Mouse (Mus musculus) macrophage (primary cell): Measurements from ENCODE around the gene Fbxo36. TPM values are rescaled to one million over a fixed set of nuclear protein-coding genes. Genes with fewer than 3 reads are reported as not detected.

Experiments used
- H3K27ac ChIP-seq: fragments of 350-480 bp; formaldehyde crosslinking; 2 replicates; pipeline ENCODE4 v1.9.0; 2021
- H3K36me3 ChIP-seq: fragments of 350-480 bp; formaldehyde crosslinking; 2 replicates; pipeline ENCODE4 v1.9.0; 2021; ENCODE audit errors: inconsistent target
- H3K4me3 ChIP-seq: fragments of 350-480 bp; formaldehyde crosslinking; 2 replicates; pipeline ENCODE4 v1.9.0; 2021; ENCODE audit errors: inconsistent target
- H3K79me2 ChIP-seq: fragments of 350-480 bp; formaldehyde crosslinking; 2 replicates; pipeline ENCODE4 v1.9.0; 2021; ENCODE audit errors: inconsistent target
- WGBS: methylation state at CpG from one replicate; pipeline ENCODE4 v1.1.7; 2026; ENCODE audit warnings: inconsistent platforms; ENCODE audit not compliant: missing documents; 5-methylcytosine and 5-hydroxymethylcytosine counted together
- polyA plus RNA-seq: library from polyadenylated mRNA; stranded (reverse); fragments of 250-400 nt; gene quantifications from 3 replicates; pipeline ENCODE4 v1.2.4, GENCODE M21; 2018; ENCODE audit warnings: inconsistent platforms

Fbxo36 gene
- polyA plus RNA-seq, 1 experiment from 2014 or later, result 6.1 TPM

DNA sequence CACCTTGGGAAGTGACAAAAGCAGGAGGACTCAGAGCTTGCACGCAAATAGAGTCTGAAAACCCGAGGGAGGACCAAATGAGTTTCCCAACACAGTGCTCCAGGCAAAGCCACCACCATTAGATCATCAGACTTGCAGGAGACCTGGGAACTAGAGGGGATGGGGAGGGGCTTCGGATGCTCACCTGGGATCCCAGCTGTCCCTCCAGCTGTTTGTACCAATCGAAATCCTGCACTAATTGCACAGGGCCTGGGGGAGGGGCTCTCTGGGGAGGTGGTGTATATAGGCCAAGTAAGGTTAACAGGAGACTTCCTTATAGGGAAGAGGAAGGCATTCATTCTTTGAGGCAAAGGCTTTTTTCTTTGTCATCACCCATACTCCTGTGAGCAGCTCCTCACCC, 29.2 kb downstream of the Fbxo36 start:
- Histone ChIP-seq H3K27ac (no peak overlapping the region), H3K4me3 (no peak overlapping the region), H3K79me2 (no peaks in the 10 kb centered on the region), H3K36me3 (no peaks in the 10 kb centered on the region)
- 96% methylated on average over 4 of the region's 4 CpGs for WGBS

DNA sequence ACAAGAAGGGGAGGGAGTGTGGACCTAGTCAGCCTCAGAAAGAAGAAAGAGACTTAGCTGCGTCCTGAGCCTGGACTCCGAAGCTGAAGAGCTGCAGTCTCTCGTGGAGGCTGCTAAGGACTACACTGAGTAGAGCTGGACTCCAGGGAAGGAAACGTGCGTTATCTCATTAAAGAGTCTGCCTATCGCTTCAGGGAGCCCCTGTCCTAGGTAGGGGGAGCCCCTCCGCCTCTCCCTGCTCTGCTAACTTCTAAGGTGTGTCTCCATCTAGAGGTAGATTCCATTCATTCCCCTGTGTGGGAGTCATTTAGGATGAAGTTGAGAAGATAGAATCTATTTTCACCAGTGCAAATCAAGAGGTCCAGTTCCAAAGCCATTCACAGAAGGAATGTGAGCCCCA, 29.9 kb downstream of the Fbxo36 start:
- Histone ChIP-seq H3K79me2 (no peaks in the 10 kb centered on the region), H3K4me3 (no peak overlapping the region), H3K36me3 (no peaks in the 10 kb centered on the region), H3K27ac (no peak overlapping the region)
- 85% methylated on average over 7 of the region's 7 CpGs for WGBS

DNA sequence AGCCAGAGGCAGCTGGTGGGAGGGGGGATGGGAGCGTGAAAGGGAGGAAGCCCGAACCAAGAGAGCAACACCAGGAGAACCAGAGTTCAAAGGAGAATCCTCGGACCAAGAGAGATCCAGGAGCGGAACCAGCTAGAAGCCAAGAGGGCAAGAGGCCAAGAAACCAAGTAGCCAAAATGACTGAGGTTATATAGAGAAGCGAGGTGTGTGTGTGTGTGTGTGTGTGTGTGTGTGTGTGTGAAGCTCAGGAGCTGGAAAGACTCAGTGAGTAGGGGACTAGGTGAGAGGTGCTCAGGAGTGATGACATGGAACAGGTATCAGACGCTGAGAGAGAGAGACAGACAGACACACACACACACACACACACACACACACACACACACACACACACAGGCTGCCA, 31.5 kb downstream of the Fbxo36 start:
- WGBS, result 76% methylated on average over 6 of the region's 6 CpGs
- Histone ChIP-seq H3K79me2 (no peaks in the 10 kb centered on the region), H3K4me3 (no peak overlapping the region), H3K36me3 (no peaks in the 10 kb centered on the region), H3K27ac (no peak overlapping the region)

DNA sequence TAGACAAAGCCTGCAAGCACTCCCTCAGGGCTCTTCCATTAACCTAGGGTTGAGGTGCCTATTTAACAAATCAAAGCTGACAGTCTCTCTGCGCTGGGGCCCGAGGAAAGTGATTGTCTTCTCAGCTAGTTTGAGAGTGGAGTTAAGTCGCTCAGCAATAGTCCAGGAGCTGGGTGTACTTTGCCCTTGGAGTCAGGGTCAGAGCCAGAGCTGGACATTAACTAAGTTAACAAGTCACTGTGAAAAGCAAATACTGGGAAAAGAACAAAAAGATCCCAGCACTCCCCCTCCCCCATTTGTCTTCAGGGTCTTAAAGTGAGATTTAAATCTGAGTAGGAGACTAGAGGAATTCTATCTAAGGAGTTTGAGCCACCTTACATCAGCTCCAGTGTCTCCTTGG, 32.5 kb downstream of the Fbxo36 start:
- 89% methylated on average over 3 of the region's 3 CpGs for WGBS
- no peak overlapping the region for H3K27ac ChIP-seq
- no peaks in the 10 kb centered on the region for H3K36me3 ChIP-seq
- H3K4me3 ChIP-seq, result no peak overlapping the region
- H3K79me2 ChIP-seq, result no peaks in the 10 kb centered on the region

GRCm38 (mm10) chr1:84872939-84873338, 33.3 kb downstream of the Fbxo36 start:
- Histone ChIP-seq H3K36me3 (no peaks in the 10 kb centered on the region), H3K27ac (no peak overlapping the region), H3K4me3 (no peak overlapping the region), H3K79me2 (no peaks in the 10 kb centered on the region)
- WGBS, result 72% methylated on average over 4 of the region's 4 CpGs

- 100% methylated on average over 2 of the region's 2 CpGs for WGBS
- Histone ChIP-seq H3K27ac (no peak overlapping the region), H3K4me3 (no peak overlapping the region), H3K36me3 (no peaks in the 10 kb centered on the region), H3K79me2 (no peaks in the 10 kb centered on the region)
These were observed 37.9 kb downstream of the Fbxo36 start for GRCm38 (mm10) chr1:84877590-84877989.

DNA sequence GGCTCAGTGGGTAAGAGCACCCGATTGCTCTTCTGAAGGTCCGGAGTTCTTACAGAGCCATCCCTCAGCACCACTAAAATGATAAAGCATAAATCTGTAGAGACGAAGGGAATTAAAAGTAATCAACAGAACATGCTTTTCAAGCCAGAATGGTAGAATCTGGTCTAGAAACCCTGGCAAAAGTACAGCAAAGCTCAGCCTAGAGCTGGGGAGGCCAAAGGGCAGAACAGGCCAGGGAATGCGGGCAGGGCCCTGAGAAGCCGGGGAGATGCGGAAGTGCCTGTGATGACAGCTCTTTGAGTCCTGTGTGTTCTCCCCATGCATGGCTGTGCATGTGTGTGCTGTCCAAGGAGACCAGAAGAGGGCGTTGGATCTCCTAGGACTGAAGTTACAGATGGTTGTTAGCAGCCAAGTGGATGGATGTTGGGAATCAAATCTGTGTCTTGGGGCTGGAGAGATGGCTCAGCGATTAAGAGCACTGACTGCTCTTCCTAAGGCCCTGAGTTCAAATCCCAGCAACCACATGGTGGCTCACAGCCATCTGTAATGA, 40.0 kb downstream of the Fbxo36 start:
- Histone ChIP-seq H3K79me2 (no peaks in the 10 kb centered on the region), H3K4me3 (no peak overlapping the region), H3K27ac (no peak overlapping the region), H3K36me3 (no peaks in the 10 kb centered on the region)
- 94% methylated on average over 8 of the region's 8 CpGs for WGBS

- Histone ChIP-seq H3K4me3 (no peak overlapping the region), H3K27ac (peak overlapping the region; percentile 43; the same call in 1 of the 2 replicates), H3K36me3 (no peaks in the 10 kb centered on the region), H3K79me2 (no peaks in the 10 kb centered on the region)
- 81% methylated on average over 11 of the region's 11 CpGs for WGBS
These were observed 41.8 kb downstream of the Fbxo36 start for GRCm38 (mm10) chr1:84881248-84882065.

- no peaks in the 10 kb centered on the region for H3K36me3 ChIP-seq
- no peak overlapping the region for H3K4me3 ChIP-seq
- WGBS, result 95% methylated on average over 2 of the region's 2 CpGs
- peak overlapping the region; percentile 43 for H3K27ac ChIP-seq
- no peaks in the 10 kb centered on the region for H3K79me2 ChIP-seq
These were observed 42.5 kb downstream of the Fbxo36 start for GRCm38 (mm10) chr1:84882066-84882532.

DNA sequence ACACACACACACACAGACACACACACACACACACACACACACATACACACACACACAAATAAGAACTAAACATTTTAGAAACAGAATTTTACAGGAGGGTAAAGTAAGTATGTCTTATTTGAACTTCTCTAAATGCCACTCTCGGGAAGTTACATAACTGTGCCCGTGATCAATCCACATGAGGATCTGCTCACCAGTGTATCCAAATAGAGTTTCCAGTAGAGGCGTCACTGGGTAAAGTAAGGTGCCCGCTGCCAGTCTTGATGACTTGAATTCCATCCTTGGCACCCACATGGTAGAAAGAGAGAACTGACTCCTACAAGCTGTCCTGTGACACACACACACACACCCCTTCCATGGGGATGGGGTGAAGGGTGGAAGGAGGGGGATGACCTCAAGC, 43.3 kb downstream of the Fbxo36 start:
- Histone ChIP-seq H3K4me3 (no peak overlapping the region), H3K79me2 (no peaks in the 10 kb centered on the region), H3K27ac (peak overlapping the region; percentile 10; the same call in 1 of the 2 replicates), H3K36me3 (no peaks in the 10 kb centered on the region)
- 50% methylated on average over 4 of the region's 4 CpGs for WGBS

- H3K79me2 ChIP-seq, result no peaks in the 10 kb centered on the region
- WGBS, result 95% methylated on average over 4 of the region's 4 CpGs
- H3K27ac ChIP-seq, result 0 out of 2 replicates have a peak overlapping the region, but pooled peaks have one; percentile 10
- H3K4me3 ChIP-seq, result no peak overlapping the region
- no peaks in the 10 kb centered on the region for H3K36me3 ChIP-seq
These were observed 44.2 kb downstream of the Fbxo36 start for GRCm38 (mm10) chr1:84883889-84884288.

- Histone ChIP-seq H3K27ac (no peak overlapping the region), H3K36me3 (no peaks in the 10 kb centered on the region), H3K79me2 (no peaks in the 10 kb centered on the region), H3K4me3 (no peak overlapping the region)
- 81% methylated on average over 3 of the region's 3 CpGs for WGBS
These were observed 45.5 kb downstream of the Fbxo36 start for GRCm38 (mm10) chr1:84885174-84885573.

DNA sequence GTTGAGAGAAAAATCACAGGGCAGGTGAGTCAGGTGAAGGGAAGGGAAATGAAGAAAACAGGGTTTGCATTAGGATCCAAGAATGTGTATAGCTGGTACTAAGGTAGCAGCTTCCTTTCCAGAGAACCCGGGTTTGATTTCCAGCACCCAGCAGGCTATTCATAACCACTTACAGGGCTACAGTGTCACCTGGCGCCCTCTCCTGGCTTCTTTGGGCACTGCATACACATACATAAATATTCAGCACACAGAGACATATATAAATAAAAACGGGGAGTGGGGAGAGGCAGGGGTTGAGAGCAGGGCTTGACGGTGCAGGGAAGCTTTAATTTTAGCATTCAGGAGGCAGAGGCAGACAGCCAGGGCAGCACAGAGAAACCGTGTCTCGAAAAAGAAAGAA, 46.3 kb downstream of the Fbxo36 start:
- Histone ChIP-seq H3K4me3 (no peak overlapping the region), H3K36me3 (no peaks in the 10 kb centered on the region), H3K79me2 (no peaks in the 10 kb centered on the region), H3K27ac (no peak overlapping the region)
- 95% methylated on average over 6 of the region's 6 CpGs for WGBS

GRCm38 (mm10) chr1:84889330-84890004, 49.8 kb downstream of the Fbxo36 start:
- no peaks in the 10 kb centered on the region for H3K36me3 ChIP-seq
- H3K27ac ChIP-seq, result no peak overlapping the region
- no peaks in the 10 kb centered on the region for H3K79me2 ChIP-seq
- WGBS, result 88% methylated on average over 8 of the region's 8 CpGs
- no peak overlapping the region for H3K4me3 ChIP-seq

GRCm38 (mm10) chr1:84890005-84890393, 50.4 kb downstream of the Fbxo36 start:
- no peak overlapping the region for H3K27ac ChIP-seq
- H3K36me3 ChIP-seq, result no peaks in the 10 kb centered on the region
- 94% methylated on average over 7 of the region's 7 CpGs for WGBS
- H3K4me3 ChIP-seq, result no peak overlapping the region
- no peaks in the 10 kb centered on the region for H3K79me2 ChIP-seq
